Mouse (Mus musculus) E14TG2a.4 (cell line): ENCODE results near the gene Stk39.

Experiments used
- H3K27me3 ChIP-seq: 2 replicates; pipeline ENCODE4 v1.6.1; 2014; ENCODE audit warnings: low read length, control low read depth; ENCODE audit not compliant: insufficient read depth
- H3K36me3 ChIP-seq: 2 replicates; pipeline ENCODE4 v1.6.1; 2014; ENCODE audit warnings: low read length, control low read depth; ENCODE audit not compliant: insufficient read depth
- H3K4me1 ChIP-seq: replicated peaks from 2 replicates; pipeline ENCODE4 v1.6.1; 2014; ENCODE audit warnings: low read depth, low read length, control low read depth
- H3K4me3 ChIP-seq: replicated peaks from 2 replicates; pipeline ENCODE4 v1.5.1; 2014; ENCODE audit warnings: mild to moderate bottlenecking, low read length
- H3K9me3 ChIP-seq: 2 replicates; pipeline ENCODE4 v1.6.1; 2014; ENCODE audit warnings: low read length, control low read depth
- CTCF ChIP-seq: conservative IDR thresholded peaks from 2 replicates; pipeline ENCODE4 v1.5.1; 2014; ENCODE audit warnings: low read length
- NANOG ChIP-seq: IDR thresholded peaks from 2 replicates; pipeline ENCODE4 v1.6.1; 2014; ENCODE audit warnings: borderline replicate concordance, low read length, mixed read lengths
- POU5F1 ChIP-seq: IDR thresholded peaks from 2 replicates; pipeline ENCODE4 v1.6.1; 2014; ENCODE audit warnings: low read length, borderline replicate concordance

The Stk39 gene

GRCm38 (mm10) chr2:68378319-68378718 lies 93.7 kb downstream of the Stk39 start:
- Histone ChIP-seq H3K27me3 (no peaks in the 10 kb centered on the region; the same call in 1 of the 2 replicates), H3K4me1 (peaks cover 45% of the 10 kb centered on the region), H3K36me3 (no peaks in the 10 kb centered on the region), H3K4me3 (no peak overlapping the region), H3K9me3 (no peaks in the 10 kb centered on the region)
- TF ChIP-seq NANOG (no peak), POU5F1 (no peak), CTCF (no peak)

GRCm38 (mm10) chr2:68377251-68377681 lies 94.8 kb downstream of the Stk39 start:
- H3K4me1 ChIP-seq, result peaks cover 38% of the 10 kb centered on the region
- TF ChIP-seq NANOG (no peak), POU5F1 (no peak), CTCF (no peak)
- no peaks in the 10 kb centered on the region for H3K9me3 ChIP-seq
- no peaks in the 10 kb centered on the region for H3K36me3 ChIP-seq
- no peak overlapping the region for H3K4me3 ChIP-seq
- peaks cover 3% of the 10 kb centered on the region; the same call in 1 of the 2 replicates for H3K27me3 ChIP-seq

GRCm38 (mm10) chr2:68376660-68377059 lies 95.4 kb downstream of the Stk39 start:
- peaks cover 3% of the 10 kb centered on the region; the same call in 1 of the 2 replicates for H3K27me3 ChIP-seq
- H3K36me3 ChIP-seq, result no peaks in the 10 kb centered on the region
- TF ChIP-seq CTCF (no peak), POU5F1 (no peak)
- H3K4me1 ChIP-seq, result peaks cover 32% of the 10 kb centered on the region
- no peak overlapping the region for H3K4me3 ChIP-seq
- H3K9me3 ChIP-seq, result no peaks in the 10 kb centered on the region

- H3K9me3 ChIP-seq, result no peaks in the 10 kb centered on the region
- H3K27me3 ChIP-seq, result peaks cover 3% of the 10 kb centered on the region; the same call in 1 of the 2 replicates
- H3K4me3 ChIP-seq, result no peak overlapping the region
- peaks cover 28% of the 10 kb centered on the region for H3K4me1 ChIP-seq
- TF ChIP-seq POU5F1, result no peak
- no peak for TF ChIP-seq CTCF
- no peak for TF ChIP-seq NANOG
- H3K36me3 ChIP-seq, result no peaks in the 10 kb centered on the region
These were observed 97.9 kb downstream of the Stk39 start for GRCm38 (mm10) chr2:68374202-68374601.

- Histone ChIP-seq H3K36me3 (no peaks in the 10 kb centered on the region), H3K4me3 (no peak overlapping the region), H3K9me3 (no peaks in the 10 kb centered on the region), H3K4me1 (peaks cover 22% of the 10 kb centered on the region), H3K27me3 (peaks cover 3% of the 10 kb centered on the region; the same call in 1 of the 2 replicates)
- TF ChIP-seq NANOG (no peak), POU5F1 (no peak), CTCF (no peak)
These were observed 100.2 kb downstream of the Stk39 start for GRCm38 (mm10) chr2:68371912-68372311.

- TF ChIP-seq NANOG (no peak), POU5F1 (no peak), CTCF (no peak)
- Histone ChIP-seq H3K36me3 (no peaks in the 10 kb centered on the region), H3K9me3 (no peaks in the 10 kb centered on the region), H3K4me1 (peaks cover 23% of the 10 kb centered on the region), H3K4me3 (no peak overlapping the region), H3K27me3 (0 out of 2 replicates have a peak, but pooled peaks cover 3% of the 10 kb centered on the region)
These were observed 101.7 kb downstream of the Stk39 start for GRCm38 (mm10) chr2:68370326-68370725.

GRCm38 (mm10) chr2:68369080-68369479 lies 103.0 kb downstream of the Stk39 start:
- Histone ChIP-seq H3K9me3 (no peaks in the 10 kb centered on the region), H3K4me3 (no peak overlapping the region), H3K27me3 (0 out of 2 replicates have a peak, but pooled peaks cover 3% of the 10 kb centered on the region), H3K4me1 (peaks cover 34% of the 10 kb centered on the region), H3K36me3 (no peaks in the 10 kb centered on the region)
- no peak for TF ChIP-seq CTCF
- no peak for TF ChIP-seq POU5F1
- no peak for TF ChIP-seq NANOG

- Histone ChIP-seq H3K9me3 (no peaks in the 10 kb centered on the region), H3K4me3 (no peak overlapping the region), H3K4me1 (peaks cover 40% of the 10 kb centered on the region), H3K36me3 (no peaks in the 10 kb centered on the region), H3K27me3 (0 out of 2 replicates have a peak, but pooled peaks cover 6% of the 10 kb centered on the region)
- TF ChIP-seq CTCF (no peak), POU5F1 (no peak), NANOG (no peak)
These were observed 104.1 kb downstream of the Stk39 start for GRCm38 (mm10) chr2:68367944-68368343.

- H3K27me3 ChIP-seq, result 0 out of 2 replicates have a peak, but pooled peaks cover 6% of the 10 kb centered on the region
- H3K4me1 ChIP-seq, result peaks cover 42% of the 10 kb centered on the region
- TF ChIP-seq NANOG (no peak), CTCF (no peak), POU5F1 (no peak)
- no peaks in the 10 kb centered on the region for H3K36me3 ChIP-seq
- H3K4me3 ChIP-seq, result no peak overlapping the region
- no peaks in the 10 kb centered on the region for H3K9me3 ChIP-seq
These were observed 105.2 kb downstream of the Stk39 start for GRCm38 (mm10) chr2:68366897-68367193.
